9 mouse cellular contexts compared by ENCODE assay signal in genomic region chr2:112339736-112340135, GRCm38 (mm10). TPM values are rescaled to one million over a fixed set of nuclear protein-coding genes. Genes with fewer than 3 reads are reported as not detected.
DNase-seq lines count a peak whose midpoint lies in the region; ATAC-seq lines count a peak whose summit lies in the region.
"Had no signal": no experiment of that assay in that cellular context is flagged by ENCODE, and none has a peak within 500 bp of the region (broad histone marks: within the 10 kb centered on the region; RNA-seq: fewer than 3 reads in every experiment).

No protein-coding gene starts in this region.

- no peak overlapping the region for H3K9ac ChIP-seq in liver, embryonic 11.5 days (ENCODE audit: low read depth, low read length)
- H3K9ac ChIP-seq in forebrain, embryonic 16.5 days (replicated peaks; ENCODE audit: low read depth, low read length), result no peak overlapping the region
- H3K9ac ChIP-seq: embryonic facial prominence, embryonic 12.5 days had no signal

- no peak for DNase-seq in frontal cortex, postnatal 10 days (ENCODE audit: low spot score in 2 of 2)
- DNase-seq in liver, embryonic 11.5 days (ENCODE audit: low spot score), result no peak
- no peak for DNase-seq in liver
- peak; percentile 28 for DNase-seq in R1 (ENCODE audit: low read depth, low spot score)
- peak; percentile 51 for DNase-seq in splenic B cell, adult 2 months (ENCODE audit: low read depth, low spot score)
- no peak for DNase-seq in ovary, postnatal 36 days (ENCODE audit: low spot score)

- H3K9me3 ChIP-seq in liver, embryonic 11.5 days (ENCODE audit: control insufficient read depth, low read length), result no peaks in the 10 kb centered on the region
- no peaks in the 10 kb centered on the region for H3K9me3 ChIP-seq in forebrain, embryonic 16.5 days (ENCODE audit: control insufficient read depth, low read length)
- H3K9me3 ChIP-seq: embryonic facial prominence, embryonic 12.5 days had no signal

- ATAC-seq in frontal cortex, adult (ENCODE audit: low TSS enrichment), result peak; percentile 59; the same call in 1 of the 2 replicates
- peak; percentile 71; the same call in 1 of the 2 replicates for ATAC-seq in liver, embryonic 11.5 days (replicated peaks; ENCODE audit: low FRiP score)
- ATAC-seq in forebrain, embryonic 16.5 days, result no peak

- no peak overlapping the region for H3K27ac ChIP-seq in liver, embryonic 11.5 days (ENCODE audit: low read depth, low read length)
- H3K27ac ChIP-seq in forebrain, embryonic 16.5 days (ENCODE audit: low read length), result no peak overlapping the region
- H3K27ac ChIP-seq: embryonic facial prominence, embryonic 12.5 days had no signal

- no peak overlapping the region for H3K4me2 ChIP-seq in liver, embryonic 11.5 days
- H3K4me2 ChIP-seq in forebrain, embryonic 16.5 days (ENCODE audit: low read length), result no peak overlapping the region
- H3K4me2 ChIP-seq: embryonic facial prominence, embryonic 12.5 days had no signal

- no peaks in the 10 kb centered on the region for H3K27me3 ChIP-seq in liver, embryonic 11.5 days (replicated peaks; ENCODE audit: control insufficient read depth, insufficient read depth, low read length)
- no peaks in the 10 kb centered on the region for H3K27me3 ChIP-seq in splenic B cell, adult 2 months (ENCODE audit: control insufficient read depth, insufficient read depth, low read length, poor library complexity, severe bottlenecking)
- H3K27me3 ChIP-seq in forebrain, embryonic 16.5 days (replicated peaks; ENCODE audit: control insufficient read depth, insufficient read depth, low read length), result no peaks in the 10 kb centered on the region
- H3K27me3 ChIP-seq: embryonic facial prominence, embryonic 12.5 days had no signal

- 84% methylated on average over 2 of the region's 2 CpGs for WGBS in liver, embryonic 11.5 days
- WGBS in forebrain, embryonic 16.5 days, result 91% methylated on average over 2 of the region's 2 CpGs

- H3K36me3 ChIP-seq in liver, embryonic 11.5 days (ENCODE audit: control insufficient read depth, insufficient read depth, low read length), result peaks cover 2% of the 10 kb centered on the region; the same call in 1 of the 2 replicates
- H3K36me3 ChIP-seq in splenic B cell, adult 2 months (ENCODE audit: control insufficient read depth, insufficient read depth, low read length, poor library complexity, severe bottlenecking), result peaks cover 22% of the 10 kb centered on the region
- peaks cover 29% of the 10 kb centered on the region for H3K36me3 ChIP-seq in forebrain, embryonic 16.5 days (ENCODE audit: control insufficient read depth, insufficient read depth)

- no peaks in the 10 kb centered on the region for H3K4me1 ChIP-seq in liver, embryonic 11.5 days (replicated peaks; ENCODE audit: control insufficient read depth, insufficient read depth, low read length)
- no peaks in the 10 kb centered on the region for H3K4me1 ChIP-seq in forebrain, embryonic 16.5 days (replicated peaks; ENCODE audit: control insufficient read depth, insufficient read depth, low read length)
- H3K4me1 ChIP-seq: embryonic facial prominence, embryonic 12.5 days had no signal

- H3K4me3 ChIP-seq in liver, embryonic 11.5 days (ENCODE audit: low read depth, low read length), result no peak overlapping the region
- no peak overlapping the region for H3K4me3 ChIP-seq in forebrain, embryonic 16.5 days (replicated peaks; ENCODE audit: low read length)
- H3K4me3 ChIP-seq: embryonic facial prominence, embryonic 12.5 days had no signal

RNA-seq across cellular contexts. Expression of gene Emc4, which starts 28.1 kb away (rescaled TPM):
- polyA plus RNA-seq in liver, embryonic 11.5 days (2014; fragmentation: Nextera tagmentation; extraction: Ambion mirVana), result 82.2 and 84.8 TPM in 2 replicates
- polyA plus RNA-seq in forebrain, embryonic 16.5 days (2015; fragmentation: Nextera tagmentation; extraction: Ambion mirVana), result 150 and 174 TPM in 2 replicates

RNA-seq across cellular contexts. Expression of gene Katnbl1, which starts 39.3 kb away (rescaled TPM):
- 38.5 and 47.1 TPM in 2 replicates for polyA plus RNA-seq in liver, embryonic 11.5 days (2014; fragmentation: Nextera tagmentation; extraction: Ambion mirVana)
- 43.4 and 51.0 TPM in 2 replicates for polyA plus RNA-seq in forebrain, embryonic 16.5 days (2015; fragmentation: Nextera tagmentation; extraction: Ambion mirVana)

Comparison
In these comparisons a context has a peak if more than half of its experiments do, and no peak if none do; other contexts are left out.
1. DNase-seq: peak in R1 (single experiment) and splenic B cell, adult 2 months (single experiment); none in frontal cortex, postnatal 10 days (0 of 2), liver, embryonic 11.5 days (single experiment), liver (single experiment) and ovary, postnatal 36 days (single experiment).